Mouse (Mus musculus) intestine, embryonic 14.5 days (tissue): ENCODE data around the gene Pex11g. TPM values are rescaled to one million over a fixed set of nuclear protein-coding genes. Genes with fewer than 3 reads are reported as not detected.

Experiments used
- ATAC-seq: fragments of 200-750 bp; cut with Nextera tagmentation; replicated peaks from 2 replicates; pipeline ENCODE4 v1.8.0; 2017; ENCODE audit warnings: low read depth, moderate number of reproducible peaks, moderate TSS enrichment, moderate library complexity; ENCODE audit not compliant: low FRiP score, low TSS enrichment
- DNase-seq: peaks from one replicate; pipeline ENCODE4 v3.0.0-alpha.2; 2018; ENCODE audit warnings: low spot score
- H3K27ac ChIP-seq: fragments of 300-500 bp; sonication (generic); 2 replicates; pipeline ENCODE4 v1.5.1; 2014; ENCODE audit warnings: low read depth, mild to moderate bottlenecking, control low read depth
- H3K27me3 ChIP-seq: fragments of 300-500 bp; sonication (generic); replicated peaks from 2 replicates; pipeline ENCODE4 v1.6.1; 2014; ENCODE audit warnings: low read length, control low read depth; ENCODE audit not compliant: control insufficient read depth, insufficient read depth
- H3K36me3 ChIP-seq: fragments of 300-500 bp; sonication (generic); 2 replicates; pipeline ENCODE4 v1.6.1; 2014; ENCODE audit warnings: low read length, control low read depth; ENCODE audit not compliant: control insufficient read depth, insufficient read depth
- H3K4me1 ChIP-seq: fragments of 300-500 bp; sonication (generic); replicated peaks from 2 replicates; pipeline ENCODE4 v1.6.1; 2014; ENCODE audit warnings: low read length, control low read depth, mixed read lengths; ENCODE audit not compliant: control insufficient read depth, insufficient read depth
- H3K4me2 ChIP-seq: fragments of 300-500 bp; sonication (generic); 2 replicates; pipeline ENCODE4 v1.6.1; 2014; ENCODE audit warnings: low read length
- H3K4me3 ChIP-seq: fragments of 300-500 bp; sonication (generic); 2 replicates; pipeline ENCODE4 v1.5.1; 2014; ENCODE audit warnings: low read depth, low read length, control low read depth, mixed read lengths
- H3K9ac ChIP-seq: fragments of 300-500 bp; sonication (generic); 2 replicates; pipeline ENCODE4 v1.6.1; 2014; ENCODE audit warnings: mild to moderate bottlenecking, low read length
- H3K9me3 ChIP-seq: fragments of 300-500 bp; sonication (generic); 2 replicates; pipeline ENCODE4 v1.6.1; 2016; ENCODE audit warnings: low read length, control low read depth; ENCODE audit not compliant: control insufficient read depth
- WGBS: fragments of 180-500 bp; shearing (Covaris S2); extraction: QIAGEN DNeasy Blood & Tissue Kit; methylation state at CpG from one replicate; pipeline ENCODE4 v1.1.7; 2014; 5-methylcytosine and 5-hydroxymethylcytosine counted together
- polyA plus RNA-seq: library from polyadenylated mRNA; unstranded; fragments of >200 nt; fragmentation: Nextera tagmentation; extraction: Ambion mirVana; gene quantifications from 2 replicates; pipeline ENCODE4 v1.2.1, GENCODE M21; 2014

Gene Pex11g
- 4.2 and 5.1 TPM in 2 replicates for polyA plus RNA-seq

- ATAC-seq = peak; percentile 95
- Histone ChIP-seq H3K36me3 (no peaks in the 10 kb centered on the region), H3K9me3 (no peaks in the 10 kb centered on the region), H3K4me3 (peak within 1 kb of the TSS; percentile 44), H3K27me3 (no peaks in the 10 kb centered on the region), H3K9ac (peak within 1 kb of the TSS; percentile 69), H3K27ac (peak within 1 kb of the TSS; percentile 68), H3K4me2 (peak within 1 kb of the TSS; percentile 65), H3K4me1 (no peaks in the 10 kb centered on the region)
- 7% methylated on average over 32 of the region's 32 CpGs for WGBS
- peak; percentile 99 for DNase-seq
Measured at GRCm38 (mm10) chr8:3467006-3467885, at the start of gene Pex11g. Pex11g (minus strand) TSS chr8:3467680.

DNA sequence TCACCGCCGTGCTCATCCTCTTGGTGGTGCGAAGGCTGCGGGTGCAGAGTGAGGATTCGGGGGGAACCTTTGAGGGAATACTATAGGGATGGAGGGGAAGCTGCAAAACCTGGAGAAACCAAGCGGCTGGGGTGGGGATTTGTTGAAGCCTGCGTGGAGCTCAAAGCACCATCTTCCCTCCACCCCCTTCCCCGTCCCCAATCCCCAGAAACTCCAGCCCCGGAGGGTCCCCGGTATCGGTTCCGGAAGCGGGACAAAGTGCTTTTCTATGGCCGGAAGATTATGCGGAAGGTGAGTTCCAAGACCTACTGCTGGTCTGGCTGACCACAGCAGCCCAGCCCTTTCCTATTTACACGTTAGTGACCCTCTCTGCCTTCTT lies 49.6 kb upstream of the Pex11g start:
- H3K27me3 ChIP-seq = no peaks in the 10 kb centered on the region
- H3K4me3 ChIP-seq = peak overlapping the region; percentile 73
- peak overlapping the region; percentile 63 for H3K4me2 ChIP-seq
- 4% methylated on average over 16 of the region's 16 CpGs for WGBS
- peak overlapping the region; percentile 74; the same call in 1 of the 2 replicates for H3K27ac ChIP-seq
- H3K36me3 ChIP-seq = peaks cover 19% of the 10 kb centered on the region
- ATAC-seq = no peak
- H3K9ac ChIP-seq = peak overlapping the region; percentile 61
- no peaks in the 10 kb centered on the region for H3K9me3 ChIP-seq
- no peak for DNase-seq
- H3K4me1 ChIP-seq = no peaks in the 10 kb centered on the region

DNA sequence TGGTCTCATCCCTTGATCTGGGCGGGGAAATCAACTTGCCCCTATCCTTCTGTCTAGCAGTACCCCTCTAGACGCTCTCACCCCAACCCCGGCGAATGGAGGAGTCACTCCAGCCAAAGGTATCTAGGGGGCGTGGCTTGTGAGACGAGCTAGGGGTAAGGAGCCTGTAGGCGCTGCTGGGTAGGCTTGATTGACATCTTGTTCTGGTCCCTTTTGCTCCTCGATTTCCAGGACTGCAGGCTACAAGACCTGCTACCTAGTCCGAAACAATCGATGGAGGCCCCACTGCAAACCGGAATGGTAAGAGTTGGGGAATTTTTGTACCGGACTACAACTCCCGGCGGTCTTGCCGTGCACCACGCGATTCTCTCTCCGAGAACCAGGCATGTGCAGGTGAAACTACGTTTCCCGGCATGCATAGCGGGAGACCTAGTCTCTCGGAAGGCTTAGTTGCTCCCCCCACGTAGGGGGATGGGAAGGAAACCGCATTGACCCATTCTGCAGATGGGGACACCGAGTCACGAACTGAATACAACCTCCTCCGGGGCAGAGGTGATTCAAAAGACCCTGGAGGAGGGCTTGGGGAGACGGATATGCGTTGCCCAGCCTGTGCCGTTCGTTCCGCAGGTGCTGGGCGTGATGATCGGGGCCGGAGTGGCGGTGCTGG lies 49.1 kb upstream of the Pex11g start:
- H3K27ac ChIP-seq = peak overlapping the region; percentile 74; the same call in 1 of the 2 replicates
- H3K36me3 ChIP-seq = peaks cover 22% of the 10 kb centered on the region
- peak overlapping the region; percentile 63 for H3K4me2 ChIP-seq
- peak overlapping the region; percentile 73 for H3K4me3 ChIP-seq
- no peaks in the 10 kb centered on the region for H3K27me3 ChIP-seq
- peak overlapping the region; percentile 61 for H3K9ac ChIP-seq
- H3K4me1 ChIP-seq = no peaks in the 10 kb centered on the region
- ATAC-seq (peak; percentile 86), DNase-seq (peak; percentile 92)
- H3K9me3 ChIP-seq = no peaks in the 10 kb centered on the region
- under 1% methylated on average over 36 of the region's 36 CpGs for WGBS

- ATAC-seq (peak; percentile 49), DNase-seq (peak; percentile 81)
- no peaks in the 10 kb centered on the region for H3K4me1 ChIP-seq
Measured at GRCm38 (mm10) chr8:3515771-3516417, 48.4 kb upstream of the Pex11g start.

DNA sequence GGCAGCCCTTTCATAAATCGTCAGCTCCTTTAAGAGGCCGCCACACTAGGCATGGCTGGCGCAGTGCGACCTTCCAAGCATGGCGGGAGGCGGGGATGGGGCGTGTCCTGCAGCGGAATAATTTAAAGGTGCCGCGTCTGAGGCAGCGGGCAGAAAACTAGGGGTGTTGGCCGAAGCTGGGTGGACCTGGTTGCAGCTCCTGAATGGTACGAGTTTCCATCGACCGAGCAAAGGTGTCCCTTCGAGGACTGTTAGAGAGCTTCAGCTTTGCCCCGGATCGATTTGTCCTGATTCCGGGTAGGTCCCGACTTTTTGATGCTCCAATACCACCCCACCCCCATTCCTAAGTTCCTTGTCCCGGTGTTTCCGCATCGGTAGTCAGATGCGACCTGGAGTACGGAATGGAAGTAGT lies 47.8 kb upstream of the Pex11g start, which contains the start of gene Pnpla6:
TSS of gene Pnpla6 (plus strand) at position 125 of the 412 bp plus-strand sequence.
- WGBS = under 1% methylated on average over 25 of the region's 25 CpGs
- H3K4me2 ChIP-seq = peak within 1 kb of the TSS; percentile 63
- H3K9me3 ChIP-seq = no peaks in the 10 kb centered on the region
- H3K9ac ChIP-seq = peak within 1 kb of the TSS; percentile 61
- DNase-seq = peak; percentile 94
- no peaks in the 10 kb centered on the region for H3K4me1 ChIP-seq
- peak within 1 kb of the TSS; percentile 73 for H3K4me3 ChIP-seq
- H3K27ac ChIP-seq = peak within 1 kb of the TSS; percentile 74; the same call in 1 of the 2 replicates
- peak; percentile 69 for ATAC-seq
- peaks cover 32% of the 10 kb centered on the region for H3K36me3 ChIP-seq
- H3K27me3 ChIP-seq = no peaks in the 10 kb centered on the region

More at GRCm38 (mm10) chr8:3515771-3516417, 48.4 kb upstream of the Pex11g start:
- Histone ChIP-seq H3K4me2 (peak overlapping the region; percentile 63), H3K9me3 (no peaks in the 10 kb centered on the region), H3K9ac (peak overlapping the region; percentile 61), H3K27me3 (no peaks in the 10 kb centered on the region), H3K4me3 (peak overlapping the region; percentile 73), H3K27ac (peak overlapping the region; percentile 74; the same call in 1 of the 2 replicates), H3K36me3 (peaks cover 27% of the 10 kb centered on the region)
- under 1% methylated on average over 25 of the region's 25 CpGs for WGBS

GRCm38 (mm10) chr8:3514681-3515247 lies 47.3 kb upstream of the Pex11g start:
- no peaks in the 10 kb centered on the region for H3K4me1 ChIP-seq
- no peak for DNase-seq
- peak overlapping the region; percentile 63 for H3K4me2 ChIP-seq
- H3K9ac ChIP-seq = peak overlapping the region; percentile 61; the same call in 1 of the 2 replicates
- 35% methylated on average over 13 of the region's 13 CpGs for WGBS
- no peaks in the 10 kb centered on the region for H3K27me3 ChIP-seq
- H3K27ac ChIP-seq = no peak overlapping the region
- H3K9me3 ChIP-seq = no peaks in the 10 kb centered on the region
- peaks cover 33% of the 10 kb centered on the region for H3K36me3 ChIP-seq
- peak overlapping the region; percentile 73 for H3K4me3 ChIP-seq
- no peak; the same call in 1 of the 2 replicates for ATAC-seq

DNA sequence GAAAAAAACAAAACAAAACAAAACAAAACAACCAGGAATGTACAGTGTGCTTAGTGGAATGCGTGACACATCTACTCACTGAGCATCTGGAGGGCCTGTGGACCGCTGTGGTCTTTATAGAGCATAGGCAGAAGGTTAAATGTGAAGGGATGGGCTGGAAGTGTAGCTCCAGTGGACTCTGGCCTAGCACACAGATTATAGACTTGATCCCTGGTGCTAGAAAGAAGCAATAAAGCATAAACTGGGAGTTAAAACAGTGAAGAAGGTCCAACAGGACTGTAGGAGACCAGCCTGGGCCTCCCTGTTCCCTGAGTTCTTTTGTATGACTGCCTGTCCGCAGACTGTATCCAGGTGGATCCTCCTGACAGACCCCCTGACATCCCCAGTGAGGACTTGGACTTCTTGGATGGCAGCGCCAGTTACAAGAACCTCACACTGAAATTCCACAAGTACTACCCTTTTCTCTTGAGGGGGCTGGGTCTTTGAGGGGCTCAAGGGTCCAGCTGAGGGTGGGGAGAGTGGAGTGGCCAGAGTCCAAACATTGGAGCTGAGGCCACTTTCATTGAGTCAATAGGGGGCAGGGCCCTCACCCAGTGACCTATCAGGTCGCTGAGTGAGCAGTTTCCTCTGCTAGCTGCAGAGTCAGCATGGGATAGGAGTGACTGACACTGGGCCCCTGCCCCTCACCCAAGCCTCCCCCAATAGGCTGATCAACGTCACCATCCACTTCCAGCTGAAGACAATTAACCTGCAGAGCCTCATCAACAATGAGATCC lies 40.7 kb upstream of the Pex11g start:
- Histone ChIP-seq H3K9ac (no peak overlapping the region), H3K4me3 (no peak overlapping the region), H3K27ac (no peak overlapping the region), H3K4me2 (no peak overlapping the region), H3K27me3 (no peaks in the 10 kb centered on the region), H3K9me3 (no peaks in the 10 kb centered on the region), H3K36me3 (peaks cover 68% of the 10 kb centered on the region), H3K4me1 (no peaks in the 10 kb centered on the region)
- WGBS = 95% methylated on average over 6 of the region's 6 CpGs
- ATAC-seq (no peak), DNase-seq (no peak)
